Mouse (Mus musculus): Measurements from ENCODE around the gene Chat. TPM values are rescaled to one million over a fixed set of nuclear protein-coding genes. Genes with fewer than 3 reads are reported as not detected.

The Chat gene
- not detected for polyA plus RNA-seq (2014; fragmentation: Illumina TruSeq; extraction: RNeasy Lipid Tissue Mini Kit (QIAGEN cat#74804); ENCODE audit: low read depth, low replicate concordance)

DNA sequence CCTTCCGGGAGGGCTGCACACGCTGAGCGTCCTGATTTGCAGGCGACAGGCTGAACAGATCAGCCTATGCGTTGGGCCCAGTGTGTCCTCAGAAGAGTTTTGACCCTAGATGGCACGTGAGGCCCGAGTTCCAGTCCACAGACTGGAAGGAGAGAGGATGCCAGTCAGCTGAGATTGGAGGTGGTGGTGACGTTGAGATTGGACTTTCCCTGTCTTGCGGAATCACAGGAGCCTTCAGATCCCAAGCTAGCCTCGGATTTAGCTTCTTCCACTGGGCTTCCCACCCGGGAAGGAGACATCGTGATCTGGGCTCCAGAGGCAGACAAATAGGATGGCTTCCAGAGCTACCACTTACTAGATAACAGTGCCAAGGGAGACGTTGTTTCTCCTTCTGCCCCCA lies at the start of gene Chat:
Gene Chat, minus strand, starts transcription at position 101 of the 400 bp plus-strand sequence.

DNA sequence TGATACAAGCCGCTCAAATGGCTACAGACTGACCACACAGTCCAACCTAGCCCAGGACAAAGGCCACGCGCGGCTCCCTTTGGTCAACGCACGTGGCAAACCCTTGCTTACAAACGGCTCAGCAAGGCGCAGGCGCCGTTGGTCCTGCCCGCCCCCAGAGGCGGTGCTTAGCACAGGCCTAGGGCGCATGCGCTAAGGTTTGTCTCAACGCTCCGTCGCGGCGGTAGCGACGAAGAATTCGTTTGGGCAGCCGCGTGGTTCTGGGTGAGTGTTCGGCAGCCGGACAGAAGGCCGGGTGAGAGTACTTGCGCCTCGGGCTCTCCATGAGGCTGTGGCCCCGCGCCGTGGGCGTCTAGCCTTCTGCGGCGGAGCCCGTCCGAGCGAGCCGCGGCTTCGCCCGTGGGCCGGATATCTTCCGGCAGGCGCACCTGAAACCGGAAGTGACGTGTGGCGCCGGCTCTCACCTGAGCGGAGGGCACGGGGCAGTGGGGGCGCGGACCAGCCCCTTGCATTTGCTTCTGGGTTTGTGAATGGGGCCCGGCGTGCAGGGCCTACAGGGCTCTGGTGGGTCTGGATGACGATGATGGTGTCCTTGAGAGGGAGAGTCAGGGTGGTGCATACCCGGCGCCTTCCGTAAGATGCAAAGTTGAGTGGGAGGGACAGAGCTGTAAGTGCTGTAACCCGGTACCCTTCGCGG lies 47.7 kb upstream of the Chat start, which contains the start of gene Ercc6:
Gene Ercc6, plus strand, starts transcription at position 186 of the 697 bp plus-strand sequence.

DNA sequence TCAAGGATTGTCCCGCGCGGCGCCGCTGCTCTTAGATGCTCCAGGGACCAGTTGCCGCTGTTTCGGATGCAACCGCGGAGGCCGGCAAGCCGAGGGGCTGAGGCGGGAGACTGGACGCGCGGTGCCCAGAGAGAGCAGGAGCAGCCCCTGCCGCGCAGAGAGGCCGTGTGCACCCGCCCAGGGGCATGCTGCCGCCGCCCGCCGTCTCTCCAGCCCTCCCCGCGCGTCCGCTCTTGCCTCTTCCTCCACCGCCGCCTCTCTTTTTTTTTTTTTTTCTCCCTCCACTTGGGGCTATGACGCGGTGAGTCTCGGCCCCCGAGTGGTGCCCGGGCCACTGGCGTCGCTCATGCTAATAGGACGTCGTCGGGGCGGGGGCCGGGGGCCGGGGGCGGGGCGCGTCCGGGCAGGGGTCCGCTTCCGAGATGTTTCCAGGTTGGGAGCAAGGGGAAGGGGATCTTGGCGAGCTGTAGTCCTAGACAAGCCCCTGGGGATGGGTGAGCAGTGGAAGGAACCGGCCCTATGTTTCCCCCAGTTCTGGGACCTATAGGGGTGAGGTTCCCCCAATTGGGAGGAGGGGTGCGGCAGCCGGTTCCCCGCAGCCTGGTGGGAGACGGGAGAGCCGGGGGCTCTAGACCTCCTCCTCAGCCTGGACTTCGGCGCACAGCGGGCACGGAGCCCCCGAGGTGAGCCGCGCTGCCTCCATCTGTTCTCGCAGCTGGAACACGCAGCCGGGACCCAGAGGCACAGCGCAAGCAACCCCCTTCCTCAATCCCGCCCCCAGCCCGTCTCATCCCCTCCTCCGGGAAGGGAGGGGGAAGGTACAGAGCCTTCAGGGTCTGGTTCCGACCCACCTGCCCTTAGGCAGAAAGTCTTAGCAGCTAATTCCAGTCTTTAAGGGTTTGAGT lies 936 bp downstream of the Chat start, which contains the start of gene Slc18a3:
Gene Slc18a3, minus strand, starts transcription at position 250 of the 905 bp plus-strand sequence.

DNA sequence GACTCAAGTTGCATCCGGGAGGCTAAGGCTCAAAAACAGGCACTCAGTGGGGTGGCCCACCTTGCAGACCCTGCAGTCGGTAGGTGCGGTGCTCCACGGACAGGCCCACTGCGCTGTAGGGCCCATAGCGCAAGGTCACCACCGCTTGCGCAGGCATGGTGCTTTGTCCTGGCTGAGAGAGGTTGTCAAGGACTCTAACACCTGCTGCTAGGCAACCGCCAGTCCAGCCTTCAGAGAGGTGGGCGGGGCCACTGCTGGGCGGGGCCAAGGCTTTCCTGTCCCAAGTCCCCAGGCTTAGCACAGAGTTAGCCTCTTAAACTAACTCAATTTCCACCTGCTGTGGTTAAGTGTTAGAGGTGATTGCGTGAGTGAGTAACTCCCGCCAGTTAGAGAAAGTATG lies 77.6 kb downstream of the Chat start, which contains the start of gene 1700024G13Rik:
Gene 1700024G13Rik, minus strand, starts transcription at position 196 of the 400 bp plus-strand sequence.

Other genes with a start within 250 kb of the Chat start
- 110 TPM for gene Ogdhl, start 144.0 kb downstream of the Chat start, polyA plus RNA-seq (2014; fragmentation: Illumina TruSeq; extraction: RNeasy Lipid Tissue Mini Kit (QIAGEN cat#74804); ENCODE audit: low read depth, low replicate concordance)
- not detected for gene 1700024G13Rik, start 77.6 kb downstream of the Chat start, polyA plus RNA-seq (2014; fragmentation: Illumina TruSeq; extraction: RNeasy Lipid Tissue Mini Kit (QIAGEN cat#74804); ENCODE audit: low read depth, low replicate concordance)
- not detected for gene Slc18a3, start 1.1 kb downstream of the Chat start, polyA plus RNA-seq (2014; fragmentation: Illumina TruSeq; extraction: RNeasy Lipid Tissue Mini Kit (QIAGEN cat#74804); ENCODE audit: low read depth, low replicate concordance)
- 4.0 TPM for gene Ercc6, start 47.5 kb upstream of the Chat start, polyA plus RNA-seq (2014; fragmentation: Illumina TruSeq; extraction: RNeasy Lipid Tissue Mini Kit (QIAGEN cat#74804); ENCODE audit: low read depth, low replicate concordance)
- not detected for gene Prrxl1, start 133.4 kb upstream of the Chat start, polyA plus RNA-seq (2014; fragmentation: Illumina TruSeq; extraction: RNeasy Lipid Tissue Mini Kit (QIAGEN cat#74804); ENCODE audit: low read depth, low replicate concordance)
- 69.6 TPM for gene 3425401B19Rik, start 219.3 kb upstream of the Chat start, polyA plus RNA-seq (2014; fragmentation: Illumina TruSeq; extraction: RNeasy Lipid Tissue Mini Kit (QIAGEN cat#74804); ENCODE audit: low read depth, low replicate concordance)

All from heart, adult 10 weeks (tissue).